Mouse (Mus musculus): ENCODE results near the gene Lrrc1. TPM values are rescaled to one million over a fixed set of nuclear protein-coding genes. Genes with fewer than 3 reads are reported as not detected.

Gene Lrrc1
- polyA plus RNA-seq, 1 experiment from 2014 or later, result 17.0 TPM

GRCm38 (mm10) chr9:77452046-77452807 lies 92.4 kb downstream of the Lrrc1 start:
- Histone ChIP-seq H3K9ac (no peak overlapping the region), H3K4me3 (no peak overlapping the region), H3K36me3 (peaks cover 29% of the 10 kb centered on the region), H3K4me2 (no peak overlapping the region), H3K27ac (no peak overlapping the region), H3K9me3 (no peaks in the 10 kb centered on the region), H3K4me1 (no peaks in the 10 kb centered on the region; the same call in 1 of the 2 replicates), H3K27me3 (no peaks in the 10 kb centered on the region)
- 71% methylated on average over 12 of the region's 12 CpGs for WGBS
- no peak for ATAC-seq (ENCODE audit: insufficient number of reproducible peaks, low FRiP score, low TSS enrichment, low read depth)

- Histone ChIP-seq H3K4me3 (no peak overlapping the region), H3K27ac (no peak overlapping the region), H3K27me3 (no peaks in the 10 kb centered on the region), H3K4me1 (no peaks in the 10 kb centered on the region; the same call in 1 of the 2 replicates), H3K36me3 (peaks cover 24% of the 10 kb centered on the region), H3K9ac (no peak overlapping the region), H3K4me2 (no peak overlapping the region), H3K9me3 (no peaks in the 10 kb centered on the region)
- 72% methylated on average over 2 of the region's 2 CpGs for WGBS
- no peak for ATAC-seq (ENCODE audit: insufficient number of reproducible peaks, low FRiP score, low TSS enrichment, low read depth)
Measured at GRCm38 (mm10) chr9:77450447-77450846, 94.2 kb downstream of the Lrrc1 start.

- Histone ChIP-seq H3K4me1 (peaks cover 9% of the 10 kb centered on the region; the same call in 1 of the 2 replicates), H3K4me2 (no peak overlapping the region), H3K9ac (no peak overlapping the region), H3K9me3 (no peaks in the 10 kb centered on the region), H3K4me3 (no peak overlapping the region), H3K36me3 (peaks cover 11% of the 10 kb centered on the region), H3K27me3 (no peaks in the 10 kb centered on the region), H3K27ac (peak overlapping the region; percentile 29; the same call in 1 of the 2 replicates)
- ATAC-seq (ENCODE audit: insufficient number of reproducible peaks, low FRiP score, low TSS enrichment, low read depth), result no peak
- 79% methylated on average over 4 of the region's 4 CpGs for WGBS
Measured at GRCm38 (mm10) chr9:77444876-77445275, 99.8 kb downstream of the Lrrc1 start.

GRCm38 (mm10) chr9:77439371-77439770 lies 105.3 kb downstream of the Lrrc1 start:
- no peak overlapping the region for H3K27ac ChIP-seq
- H3K4me3 ChIP-seq, result no peak overlapping the region
- peaks cover 17% of the 10 kb centered on the region for H3K36me3 ChIP-seq
- H3K4me1 ChIP-seq, result peaks cover 9% of the 10 kb centered on the region; the same call in 1 of the 2 replicates
- H3K27me3 ChIP-seq, result no peaks in the 10 kb centered on the region
- no peak overlapping the region for H3K9ac ChIP-seq
- no peak for ATAC-seq (ENCODE audit: insufficient number of reproducible peaks, low FRiP score, low TSS enrichment, low read depth)
- no peak overlapping the region for H3K4me2 ChIP-seq
- H3K9me3 ChIP-seq, result no peaks in the 10 kb centered on the region
- 83% methylated on average over 6 of the region's 6 CpGs for WGBS

- no peak for ATAC-seq (ENCODE audit: insufficient number of reproducible peaks, low FRiP score, low TSS enrichment, low read depth)
- Histone ChIP-seq H3K27me3 (no peaks in the 10 kb centered on the region), H3K4me2 (no peak overlapping the region), H3K9me3 (no peaks in the 10 kb centered on the region), H3K4me3 (no peak overlapping the region), H3K27ac (no peak overlapping the region), H3K36me3 (peaks cover 17% of the 10 kb centered on the region), H3K4me1 (peaks cover 6% of the 10 kb centered on the region; the same call in 1 of the 2 replicates), H3K9ac (no peak overlapping the region)
- WGBS, result 59% methylated on average over 11 of the region's 11 CpGs
Measured at GRCm38 (mm10) chr9:77438836-77439271, 105.8 kb downstream of the Lrrc1 start.

- no peak overlapping the region for H3K27ac ChIP-seq
- H3K27me3 ChIP-seq, result no peaks in the 10 kb centered on the region
- no peaks in the 10 kb centered on the region for H3K4me1 ChIP-seq
- 89% methylated on average over 6 of the region's 6 CpGs for WGBS
- H3K36me3 ChIP-seq, result peaks cover 18% of the 10 kb centered on the region
- H3K4me2 ChIP-seq, result no peak overlapping the region
- H3K9ac ChIP-seq, result no peak overlapping the region
- ATAC-seq (ENCODE audit: insufficient number of reproducible peaks, low FRiP score, low TSS enrichment, low read depth), result no peak
- H3K9me3 ChIP-seq, result no peaks in the 10 kb centered on the region
- H3K4me3 ChIP-seq, result no peak overlapping the region
Measured at GRCm38 (mm10) chr9:77437131-77437530, 107.5 kb downstream of the Lrrc1 start.

GRCm38 (mm10) chr9:77434965-77435364 lies 109.7 kb downstream of the Lrrc1 start:
- Histone ChIP-seq H3K9me3 (no peaks in the 10 kb centered on the region), H3K36me3 (peaks cover 16% of the 10 kb centered on the region), H3K4me3 (no peak overlapping the region), H3K4me1 (no peaks in the 10 kb centered on the region), H3K9ac (no peak overlapping the region), H3K27me3 (no peaks in the 10 kb centered on the region), H3K4me2 (no peak overlapping the region), H3K27ac (no peak overlapping the region)
- WGBS, result 75% methylated on average over 12 of the region's 12 CpGs
- ATAC-seq (ENCODE audit: insufficient number of reproducible peaks, low FRiP score, low TSS enrichment, low read depth), result no peak

- no peak overlapping the region for H3K27ac ChIP-seq
- no peak overlapping the region for H3K4me3 ChIP-seq
- no peaks in the 10 kb centered on the region for H3K27me3 ChIP-seq
- peaks cover 16% of the 10 kb centered on the region for H3K36me3 ChIP-seq
- 88% methylated on average over 4 of the region's 4 CpGs for WGBS
- ATAC-seq (ENCODE audit: insufficient number of reproducible peaks, low FRiP score, low TSS enrichment, low read depth), result no peak
- no peak overlapping the region for H3K4me2 ChIP-seq
- H3K4me1 ChIP-seq, result peaks cover 12% of the 10 kb centered on the region
- H3K9me3 ChIP-seq, result no peaks in the 10 kb centered on the region
- no peak overlapping the region for H3K9ac ChIP-seq
Measured at GRCm38 (mm10) chr9:77433476-77433875, 111.2 kb downstream of the Lrrc1 start.

- no peak for ATAC-seq (ENCODE audit: insufficient number of reproducible peaks, low FRiP score, low TSS enrichment, low read depth)
- Histone ChIP-seq H3K4me1 (peaks cover 26% of the 10 kb centered on the region), H3K27ac (no peak overlapping the region), H3K4me2 (no peak overlapping the region), H3K9me3 (no peaks in the 10 kb centered on the region), H3K36me3 (peaks cover 9% of the 10 kb centered on the region), H3K27me3 (no peaks in the 10 kb centered on the region), H3K9ac (no peak overlapping the region), H3K4me3 (no peak overlapping the region)
- 55% methylated on average over 17 of the region's 17 CpGs for WGBS
Measured at GRCm38 (mm10) chr9:77432030-77432429, 112.6 kb downstream of the Lrrc1 start.

- H3K4me1 ChIP-seq, result peaks cover 35% of the 10 kb centered on the region
- WGBS, result 67% methylated on average over 9 of the region's 9 CpGs
Measured at GRCm38 (mm10) chr9:77430413-77431087, 114.1 kb downstream of the Lrrc1 start.

GRCm38 (mm10) chr9:77429230-77430015 lies 115.2 kb downstream of the Lrrc1 start:
- Histone ChIP-seq H3K36me3 (peaks cover 6% of the 10 kb centered on the region; the same call in 1 of the 2 replicates), H3K27ac (no peak overlapping the region), H3K9me3 (no peaks in the 10 kb centered on the region), H3K27me3 (no peaks in the 10 kb centered on the region), H3K4me2 (no peak overlapping the region), H3K4me3 (no peak overlapping the region), H3K9ac (no peak overlapping the region), H3K4me1 (peaks cover 35% of the 10 kb centered on the region)
- 66% methylated on average over 11 of the region's 11 CpGs for WGBS
- no peak for ATAC-seq (ENCODE audit: insufficient number of reproducible peaks, low FRiP score, low TSS enrichment, low read depth)

More at GRCm38 (mm10) chr9:77430413-77431087, 114.1 kb downstream of the Lrrc1 start:
- H3K4me3 ChIP-seq, result no peak overlapping the region
- H3K36me3 ChIP-seq, result peaks cover 6% of the 10 kb centered on the region; the same call in 1 of the 2 replicates
- no peaks in the 10 kb centered on the region for H3K9me3 ChIP-seq
- H3K9ac ChIP-seq, result no peak overlapping the region
- no peak for ATAC-seq (ENCODE audit: insufficient number of reproducible peaks, low FRiP score, low TSS enrichment, low read depth)
- H3K27me3 ChIP-seq, result no peaks in the 10 kb centered on the region
- no peak overlapping the region for H3K27ac ChIP-seq
- H3K4me2 ChIP-seq, result no peak overlapping the region
